Mouse (Mus musculus) liver, embryonic 15.5 days (tissue): ENCODE results near the gene Rtn4ip1. TPM values are rescaled to one million over a fixed set of nuclear protein-coding genes. Genes with fewer than 3 reads are reported as not detected.

Experiments used
- ATAC-seq: fragments of 200-750 bp; cut with Nextera tagmentation; 2 replicates; pipeline ENCODE4 v1.8.0; 2017; ENCODE audit warnings: moderate number of reproducible peaks, mild to moderate bottlenecking, moderate library complexity; ENCODE audit not compliant: insufficient read depth
- H3K27ac ChIP-seq: fragments of 300-500 bp; sonication (generic); replicated peaks from 2 replicates; pipeline ENCODE4 v1.5.1; 2015; ENCODE audit warnings: mild to moderate bottlenecking, inconsistent platforms
- H3K27me3 ChIP-seq: fragments of 300-500 bp; sonication (generic); 2 replicates; pipeline ENCODE4 v1.6.1; 2015; ENCODE audit warnings: mild to moderate bottlenecking, inconsistent platforms
- H3K36me3 ChIP-seq: fragments of 300-500 bp; sonication (generic); replicated peaks from 2 replicates; pipeline ENCODE4 v1.6.1; 2015; ENCODE audit warnings: moderate library complexity, mild to moderate bottlenecking, inconsistent platforms
- H3K4me1 ChIP-seq: fragments of 300-500 bp; sonication (generic); replicated peaks from 2 replicates; pipeline ENCODE4 v1.6.1; 2015; ENCODE audit warnings: inconsistent platforms
- H3K4me2 ChIP-seq: fragments of 300-500 bp; sonication (generic); 2 replicates; pipeline ENCODE4 v1.6.1; 2015; ENCODE audit warnings: moderate library complexity, mild to moderate bottlenecking, inconsistent platforms
- H3K4me3 ChIP-seq: fragments of 300-500 bp; sonication (generic); replicated peaks from 2 replicates; pipeline ENCODE4 v1.5.1; 2015; ENCODE audit warnings: mild to moderate bottlenecking, inconsistent platforms
- H3K9ac ChIP-seq: fragments of 300-500 bp; sonication (generic); 2 replicates; pipeline ENCODE4 v1.6.1; 2015; ENCODE audit warnings: moderate library complexity, mild to moderate bottlenecking, inconsistent platforms
- H3K9me3 ChIP-seq: fragments of 300-500 bp; sonication (generic); replicated peaks from 2 replicates; pipeline ENCODE4 v1.6.1; 2016; ENCODE audit warnings: inconsistent platforms
- WGBS: fragments of 180-500 bp; shearing (Covaris S2); methylation state at CpG from one replicate; pipeline ENCODE4 v1.1.7; 2015; ENCODE audit warnings: mixed read lengths; ENCODE audit not compliant: insufficient replicate concordance; 5-methylcytosine and 5-hydroxymethylcytosine counted together
- polyA plus RNA-seq: library from polyadenylated mRNA; unstranded; fragments of >200 nt; fragmentation: Nextera tagmentation; extraction: Ambion mirVana; gene quantifications from 2 replicates; pipeline ENCODE4 v1.2.1, GENCODE M21; 2015

Rtn4ip1 gene
- polyA plus RNA-seq, 1 experiment from 2014 or later, result 10.4 TPM

- no peak for ATAC-seq
- H3K27ac ChIP-seq, result no peak overlapping the region
- H3K36me3 ChIP-seq, result no peaks in the 10 kb centered on the region
- 29% methylated on average over 14 of the region's 14 CpGs for WGBS
- peak overlapping the region; percentile 67; the same call in 1 of the 2 replicates for H3K4me3 ChIP-seq
- H3K9me3 ChIP-seq, result no peaks in the 10 kb centered on the region
- peaks cover 45% of the 10 kb centered on the region for H3K4me1 ChIP-seq
- peak overlapping the region; percentile 72 for H3K4me2 ChIP-seq
- H3K27me3 ChIP-seq, result peaks cover 71% of the 10 kb centered on the region
- no peak overlapping the region for H3K9ac ChIP-seq
Observed at GRCm38 (mm10) chr10:44002004-44002940, 100.7 kb downstream of the Rtn4ip1 start.

- Histone ChIP-seq H3K4me3 (peak overlapping the region; percentile 67), H3K9me3 (no peaks in the 10 kb centered on the region), H3K4me2 (peak overlapping the region; percentile 72), H3K9ac (peak overlapping the region; percentile 45), H3K36me3 (no peaks in the 10 kb centered on the region), H3K27me3 (peaks cover 79% of the 10 kb centered on the region), H3K27ac (no peak overlapping the region), H3K4me1 (peaks cover 43% of the 10 kb centered on the region)
- no peak; the same call in 1 of the 2 replicates for ATAC-seq
- WGBS, result 2% methylated on average over 11 of the region's 11 CpGs
Observed at GRCm38 (mm10) chr10:44002995-44003524, 101.5 kb downstream of the Rtn4ip1 start.

- peak overlapping the region; percentile 67 for H3K4me3 ChIP-seq
- peaks cover 85% of the 10 kb centered on the region for H3K27me3 ChIP-seq
- H3K9me3 ChIP-seq, result no peaks in the 10 kb centered on the region
- peak overlapping the region; percentile 72 for H3K4me2 ChIP-seq
- H3K36me3 ChIP-seq, result no peaks in the 10 kb centered on the region
- H3K9ac ChIP-seq, result peak overlapping the region; percentile 45
- no peak overlapping the region for H3K27ac ChIP-seq
- peak; percentile 43; the same call in 1 of the 2 replicates for ATAC-seq
- H3K4me1 ChIP-seq, result peaks cover 37% of the 10 kb centered on the region
- under 1% methylated on average over 68 of the region's 68 CpGs for WGBS
Observed at GRCm38 (mm10) chr10:44003551-44004151, 102.0 kb downstream of the Rtn4ip1 start.

GRCm38 (mm10) chr10:44004221-44004751 is 102.7 kb downstream of the Rtn4ip1 start:
- H3K27me3 ChIP-seq, result peaks cover 91% of the 10 kb centered on the region
- WGBS, result 1% methylated on average over 33 of the region's 33 CpGs
- H3K9me3 ChIP-seq, result no peaks in the 10 kb centered on the region

GRCm38 (mm10) chr10:44005677-44006641 is 104.4 kb downstream of the Rtn4ip1 start:
- Histone ChIP-seq H3K4me1 (peaks cover 30% of the 10 kb centered on the region), H3K27ac (no peak overlapping the region), H3K4me3 (peak overlapping the region; percentile 39), H3K9ac (no peak overlapping the region; the same call in 1 of the 2 replicates), H3K4me2 (peak overlapping the region; percentile 65), H3K36me3 (no peaks in the 10 kb centered on the region), H3K27me3 (peaks cover 88% of the 10 kb centered on the region), H3K9me3 (no peaks in the 10 kb centered on the region)
- 4% methylated on average over 40 of the region's 40 CpGs for WGBS
- no peak for ATAC-seq

More at GRCm38 (mm10) chr10:44004221-44004751, 102.7 kb downstream of the Rtn4ip1 start:
- Histone ChIP-seq H3K4me1 (peaks cover 32% of the 10 kb centered on the region), H3K4me2 (peak overlapping the region; percentile 72), H3K27ac (no peak overlapping the region), H3K9ac (no peak overlapping the region), H3K36me3 (no peaks in the 10 kb centered on the region), H3K4me3 (peak overlapping the region; percentile 67)
- no peak for ATAC-seq

Other genes with a start within 250 kb of the Rtn4ip1 start
- gene Qrsl1, start 62 bp upstream of the Rtn4ip1 start, polyA plus RNA-seq, result 6.3 and 7.4 TPM in 2 replicates
- gene Crybg1, start 247.0 kb downstream of the Rtn4ip1 start, polyA plus RNA-seq, result 0.62 and 0.83 TPM in 2 replicates